Mouse (Mus musculus): ENCODE data around the gene Klf5.

GRCm38 (mm10) chr14:99299701-99300191 is 1.3 kb downstream of the Klf5 start:
- no peak for TF ChIP-seq POLR2A (IDR thresholded peaks at IDR 0.05; ENCODE audit: insufficient read depth, low read depth, low read length)
- no peak for TF ChIP-seq CTCF (IDR thresholded peaks at IDR 0.05)
- TF ChIP-seq EP300 (IDR thresholded peaks at IDR 0.05; ENCODE audit: insufficient read depth, low read depth, low read length): no peak
